Mouse (Mus musculus): Measurements from ENCODE around the gene Lamb3.

Lamb3 gene

GRCm38 (mm10) chr1:193309785-193310518 lies 102.5 kb downstream of the Lamb3 start:
- in situ Hi-C loops (cut with MboI, MseI) = loop anchor here (25.0 kb wide), 1 partner anchor 1123 kb away; the partner anchor contains the start of gene Kcnh1

- in situ Hi-C loops (cut with MboI, MseI) = loop anchor here (25.0 kb wide), 1 partner anchor 1123 kb away; the partner anchor contains the start of gene Kcnh1
These were observed 103.1 kb downstream of the Lamb3 start for GRCm38 (mm10) chr1:193310519-193311085.

GRCm38 (mm10) chr1:193311596-193311995 lies 104.1 kb downstream of the Lamb3 start:
- in situ Hi-C loops (cut with MboI, MseI) = loop anchor here (25.0 kb wide), 1 partner anchor 1124 kb away; the partner anchor contains the start of gene Kcnh1

- in situ Hi-C loops (cut with MboI, MseI) = loop anchor here (25.0 kb wide), 1 partner anchor 1129 kb away; the partner anchor contains the start of gene Kcnh1
These were observed 108.3 kb downstream of the Lamb3 start for GRCm38 (mm10) chr1:193315705-193316357.

GRCm38 (mm10) chr1:193316358-193316750 lies 108.9 kb downstream of the Lamb3 start:
- in situ Hi-C loops (cut with MboI, MseI) = loop anchor here (25.0 kb wide), 1 partner anchor 1129 kb away; the partner anchor contains the start of gene Kcnh1

GRCm38 (mm10) chr1:193317159-193317559 lies 109.7 kb downstream of the Lamb3 start:
- in situ Hi-C loops (cut with MboI, MseI) = loop anchor here (25.0 kb wide), 1 partner anchor 1130 kb away; the partner anchor contains the start of gene Kcnh1

GRCm38 (mm10) chr1:193319721-193320120 lies 112.2 kb downstream of the Lamb3 start:
- in situ Hi-C loops (cut with MboI, MseI) = loop anchor here (5.0 to 25.0 kb wide), 2 partner anchors 62 to 1132 kb away; partner anchors contain the start of gene Kcnh1

GRCm38 (mm10) chr1:193320398-193320797 lies 112.9 kb downstream of the Lamb3 start:
- in situ Hi-C loops (cut with MboI, MseI) = loop anchor here (5.0 to 25.0 kb wide), 2 partner anchors 63 to 1133 kb away; partner anchors contain the start of gene Kcnh1

GRCm38 (mm10) chr1:193323686-193324085 lies 116.2 kb downstream of the Lamb3 start:
- in situ Hi-C loops (cut with MboI, MseI) = loop anchor here (5.0 to 25.0 kb wide), 2 partner anchors 66 to 1136 kb away; partner anchors contain the start of gene Kcnh1

- in situ Hi-C loops (cut with MboI, MseI) = loop anchor here (5.0 to 25.0 kb wide), 2 partner anchors 67 to 1137 kb away; partner anchors contain the start of gene Kcnh1
These were observed 116.7 kb downstream of the Lamb3 start for GRCm38 (mm10) chr1:193324224-193324623.

- in situ Hi-C loops (cut with MboI, MseI) = no loop called here
These were observed 118.4 kb downstream of the Lamb3 start for GRCm38 (mm10) chr1:193325891-193326290.

- in situ Hi-C loops (cut with MboI, MseI) = no loop called here
These were observed 119.1 kb downstream of the Lamb3 start for GRCm38 (mm10) chr1:193326456-193327145.

- in situ Hi-C loops (cut with MboI, MseI) = no loop called here
These were observed 119.7 kb downstream of the Lamb3 start for GRCm38 (mm10) chr1:193327216-193327615.

GRCm38 (mm10) chr1:193327686-193328085 lies 120.2 kb downstream of the Lamb3 start:
- in situ Hi-C loops (cut with MboI, MseI) = no loop called here

- in situ Hi-C loops (cut with MboI, MseI) = no loop called here
These were observed 122.1 kb downstream of the Lamb3 start for GRCm38 (mm10) chr1:193329557-193329956.

- in situ Hi-C loops (cut with MboI, MseI) = no loop called here
These were observed 122.7 kb downstream of the Lamb3 start for GRCm38 (mm10) chr1:193330172-193330571.

- in situ Hi-C loops (cut with MboI, MseI) = no loop called here
These were observed 123.1 kb downstream of the Lamb3 start for GRCm38 (mm10) chr1:193330626-193331025.

- in situ Hi-C loops (cut with MboI, MseI) = no loop called here
These were observed 124.5 kb downstream of the Lamb3 start for GRCm38 (mm10) chr1:193332018-193332417.

- in situ Hi-C loops (cut with MboI, MseI) = no loop called here
These were observed 125.2 kb downstream of the Lamb3 start for GRCm38 (mm10) chr1:193332671-193333070.

GRCm38 (mm10) chr1:193333776-193334175 lies 126.3 kb downstream of the Lamb3 start:
- in situ Hi-C loops (cut with MboI, MseI) = no loop called here

GRCm38 (mm10) chr1:193334546-193334945 lies 127.0 kb downstream of the Lamb3 start:
- in situ Hi-C loops (cut with MboI, MseI) = no loop called here

Data from T-helper 1 cell (primary cell).